Mouse (Mus musculus): Measurements from ENCODE around the gene Olfr911-ps1. TPM values are rescaled to one million over a fixed set of nuclear protein-coding genes. Genes with fewer than 3 reads are reported as not detected.

Olfr911-ps1 gene
- not detected for total RNA-seq (2021)
- long read RNA-seq, experiment 1, result 0 reads
- long read RNA-seq, experiment 2, result 0 reads

- intact Hi-C loops (cut with DNase I), result no loop called here
- no peak for DNase-seq (ENCODE audit: low spot score in 2 of 2)
Observed at GRCm38 (mm10) chr9:38521280-38521679, at the start of gene Olfr911-ps1. TSS of gene Olfr911-ps1 (plus strand) at chr9:38521580.

- no peak for DNase-seq (ENCODE audit: low spot score in 2 of 2)
- intact Hi-C loops (cut with DNase I), result no loop called here
Observed at GRCm38 (mm10) chr9:38486785-38487184, 34.6 kb upstream of the Olfr911-ps1 start, which contains the start of gene Olfr906. TSS of gene Olfr906 (plus strand) at chr9:38487085.

- intact Hi-C loops (cut with DNase I), result no loop called here
Observed at GRCm38 (mm10) chr9:38495501-38495900, 25.9 kb upstream of the Olfr911-ps1 start, which contains the start of gene Olfr907. TSS of gene Olfr907 (plus strand) at chr9:38495801.

GRCm38 (mm10) chr9:38512353-38512752 lies 9.0 kb upstream of the Olfr911-ps1 start:
- DNase-seq (ENCODE audit: low spot score in 2 of 2), result no peak
- intact Hi-C loops (cut with DNase I), result no loop called here

More at GRCm38 (mm10) chr9:38495501-38495900, 25.9 kb upstream of the Olfr911-ps1 start, which contains the start of gene Olfr907:
- DNase-seq (ENCODE audit: low spot score in 2 of 2), result no peak

- intact Hi-C loops (cut with DNase I), result no loop called here
- DNase-seq (ENCODE audit: low spot score in 2 of 2), result no peak
Observed at GRCm38 (mm10) chr9:38537549-38537948, 16.2 kb downstream of the Olfr911-ps1 start, which contains the start of gene Olfr910. TSS of gene Olfr910 (plus strand) at chr9:38537849.

Other genes starting within 250 kb of the Olfr911-ps1 start
- gene Olfr896-ps1, start 230.5 kb upstream of the Olfr911-ps1 start, total RNA-seq (2021), result not detected
- gene Olfr25, start 192.5 kb upstream of the Olfr911-ps1 start, total RNA-seq (2021), result under 1 TPM in 1 of 2 experiments, not detected in 1; 0.04 TPM
- gene Olfr898, start 173.2 kb upstream of the Olfr911-ps1 start, total RNA-seq (2021), result not detected
- not detected for gene Olfr250, start 154.7 kb upstream of the Olfr911-ps1 start, total RNA-seq (2021)
- gene Olfr251, start 144.5 kb upstream of the Olfr911-ps1 start, total RNA-seq (2021), result not detected
- gene Olfr147, start 119.9 kb upstream of the Olfr911-ps1 start, total RNA-seq (2021), result not detected
- not detected for gene Olfr901, start 92.1 kb upstream of the Olfr911-ps1 start, total RNA-seq (2021)
- gene Olfr902, start 73.9 kb upstream of the Olfr911-ps1 start, total RNA-seq (2021), result not detected
- gene Olfr904, start 58.4 kb upstream of the Olfr911-ps1 start, total RNA-seq (2021), result not detected
- gene Olfr905, start 50.5 kb upstream of the Olfr911-ps1 start, total RNA-seq (2021), result not detected
- gene Olfr906, start 34.5 kb upstream of the Olfr911-ps1 start, total RNA-seq (2021), result not detected
- gene Olfr907, start 25.8 kb upstream of the Olfr911-ps1 start, total RNA-seq (2021), result not detected
- gene Olfr910, start 16.3 kb downstream of the Olfr911-ps1 start, total RNA-seq (2021), result not detected
- gene Olfr912, start 58.6 kb downstream of the Olfr911-ps1 start, total RNA-seq (2021), result not detected
- gene Olfr913, start 71.2 kb downstream of the Olfr911-ps1 start, total RNA-seq (2021), result not detected
- gene Olfr914, start 83.5 kb downstream of the Olfr911-ps1 start, total RNA-seq (2021), result not detected
- gene Olfr916, start 138.3 kb downstream of the Olfr911-ps1 start, total RNA-seq (2021), result not detected
- not detected for gene Olfr917, start 144.3 kb downstream of the Olfr911-ps1 start, total RNA-seq (2021)
- not detected for gene Olfr918, start 153.0 kb downstream of the Olfr911-ps1 start, total RNA-seq (2021)
- not detected for gene Olfr919, start 182.1 kb downstream of the Olfr911-ps1 start, total RNA-seq (2021)
- gene Vwa5a, start 196.7 kb downstream of the Olfr911-ps1 start, total RNA-seq (2021), result 1 to 10 TPM; 6.5 to 8.3 TPM
- under 1 TPM in 1 of 2 experiments, not detected in 1; 0.09 TPM for gene Olfr920, start 230.7 kb downstream of the Olfr911-ps1 start, total RNA-seq (2021)

Measured in left cerebral cortex, postnatal 14 days (tissue).